Mouse (Mus musculus) heart, adult 2 months (tissue): Measurements from ENCODE around the gene Ermap. TPM values are rescaled to one million over a fixed set of nuclear protein-coding genes. Genes with fewer than 3 reads are reported as not detected.
A peak's percentile ranks its signal among the peaks of the same experiment; 100 is the strongest.

Source experiments
- DNase-seq, 2 experiments: peaks; one replicate each; pipeline ENCODE4 v3.0.0; 2021
- H3K27ac ChIP-seq: fragments of 200-600 bp; 2 replicates; pipeline ENCODE4 v1.8.1; 2022
- H3K27me3 ChIP-seq: fragments of 200-500 bp; 2 replicates; pipeline ENCODE4 v1.6.1; 2012; ENCODE audit warnings: mild to moderate bottlenecking, low read length, inconsistent platforms, mixed read lengths; ENCODE audit not compliant: control insufficient read depth, insufficient read depth
- H3K36me3 ChIP-seq: fragments of 200-500 bp; 2 replicates; pipeline ENCODE4 v1.6.1; 2012; ENCODE audit warnings: low read length, inconsistent platforms; ENCODE audit not compliant: control insufficient read depth, insufficient read depth
- H3K4me1 ChIP-seq: fragments of 200-500 bp; 2 replicates; pipeline ENCODE4 v1.6.1; 2011; ENCODE audit warnings: low read length; ENCODE audit not compliant: control insufficient read depth, insufficient read depth
- H3K4me3 ChIP-seq: fragments of 200-600 bp; 2 replicates; pipeline ENCODE4 v1.8.1; 2022
- H3K79me2 ChIP-seq: fragments of 200-500 bp; replicated peaks from 2 replicates; pipeline ENCODE4 v1.6.1; 2012; ENCODE audit warnings: mild to moderate bottlenecking, inconsistent platforms, low read length, moderate library complexity, mixed read lengths; ENCODE audit not compliant: control insufficient read depth, insufficient read depth
- H3K9ac ChIP-seq: fragments of 200-500 bp; 2 replicates; pipeline ENCODE4 v1.6.1; 2012; ENCODE audit warnings: low read depth, mild to moderate bottlenecking, control low read depth, inconsistent platforms, low read length, mixed read lengths
- CTCF ChIP-seq: fragments of 200-600 bp; IDR thresholded peaks from 2 replicates; pipeline ENCODE4 v1.8.1; 2022; ENCODE audit warnings: antibody characterized with exemption, mild to moderate bottlenecking, moderate library complexity
- EP300 ChIP-seq: fragments of 200-500 bp; IDR thresholded peaks from 2 replicates; pipeline ENCODE4 v1.6.1; 2011; ENCODE audit warnings: low read depth, low read length, control low read depth; ENCODE audit not compliant: insufficient read depth
- POLR2A ChIP-seq: fragments of 200-500 bp; IDR thresholded peaks from 2 replicates; pipeline ENCODE4 v1.6.1; 2011; ENCODE audit warnings: mild to moderate bottlenecking, low read depth, low read length, control low read depth; ENCODE audit not compliant: insufficient read depth
- WGBS: fragments of 180-500 bp; shearing (Covaris S2); methylation state at CpG from one replicate; pipeline ENCODE4 v1.1.7; 2018; 5-methylcytosine and 5-hydroxymethylcytosine counted together
- intact Hi-C: fragments of 180-260 bp; cut with DNase I; formaldehyde crosslinking; loops from one replicate; pipeline ENCODE4 v1.15.1; 2025
- polyA plus RNA-seq: library from polyadenylated mRNA; depleted of rRNA; stranded (reverse); fragments of >200 nt; gene quantifications from 2 replicates; pipeline ENCODE4 v1.2.3, GENCODE M21; 2012
- total RNA-seq, 2 experiments: library from RNA; stranded (reverse); gene quantifications; 2 replicates each; pipeline ENCODE4 v1.2.3; 2021

The Ermap gene
- total and polyA plus RNA-seq, 3 experiments, result 0.09 to 0.10 TPM; not detected in 1

GRCm38 (mm10) chr4:119232410-119233255 lies 42.8 kb upstream of the Ermap start, which contains the start of the genes AU022252 and P3h1:
TSS of gene AU022252 (minus strand) at chr4:119232712.
TSS of gene P3h1 (plus strand) at chr4:119232915.
- TF ChIP-seq EP300, result 0 out of 2 replicates have a peak, but pooled peaks have one; percentile 40
- peak; percentile 93 for TF ChIP-seq POLR2A
- no peak for TF ChIP-seq CTCF
- H3K4me3 ChIP-seq, result peak within 1 kb of the TSS; percentile 98
- no peaks in the 10 kb centered on the region for H3K36me3 ChIP-seq
- under 1% methylated on average over 65 of the region's 71 CpGs for WGBS
- peak within 1 kb of the TSS; percentile 77 for H3K27ac ChIP-seq
- peak; percentile 98 to 99 for DNase-seq
- intact Hi-C loops, result no loop called here
- H3K79me2 ChIP-seq, result peaks cover 1% of the 10 kb centered on the region; the same call in 1 of the 2 replicates
- H3K4me1 ChIP-seq, result peaks cover 1% of the 10 kb centered on the region; the same call in 1 of the 2 replicates
- H3K9ac ChIP-seq, result peak within 1 kb of the TSS; percentile 95
- no peaks in the 10 kb centered on the region for H3K27me3 ChIP-seq

- no peak overlapping the region for H3K9ac ChIP-seq
- no peak overlapping the region for H3K27ac ChIP-seq
- intact Hi-C loops, result no loop called here
- H3K27me3 ChIP-seq, result no peaks in the 10 kb centered on the region
- TF ChIP-seq EP300 (no peak), POLR2A (no peak), CTCF (no peak)
- no peaks in the 10 kb centered on the region for H3K4me1 ChIP-seq
- no peak overlapping the region for H3K4me3 ChIP-seq
- H3K36me3 ChIP-seq, result no peaks in the 10 kb centered on the region
- no peak for DNase-seq
- 91% methylated on average over 11 of the region's 11 CpGs for WGBS
- H3K79me2 ChIP-seq, result no peaks in the 10 kb centered on the region
Measured at GRCm38 (mm10) chr4:119226751-119227150, 36.9 kb upstream of the Ermap start.

GRCm38 (mm10) chr4:119225719-119226118 lies 35.9 kb upstream of the Ermap start:
- Histone ChIP-seq H3K4me3 (no peak overlapping the region), H3K4me1 (no peaks in the 10 kb centered on the region), H3K9ac (no peak overlapping the region), H3K36me3 (no peaks in the 10 kb centered on the region), H3K79me2 (no peaks in the 10 kb centered on the region), H3K27me3 (no peaks in the 10 kb centered on the region), H3K27ac (no peak overlapping the region)
- no peak for DNase-seq
- TF ChIP-seq CTCF (no peak), EP300 (no peak), POLR2A (no peak)
- WGBS, result 91% methylated on average over 9 of the region's 9 CpGs
- intact Hi-C loops, result no loop called here

GRCm38 (mm10) chr4:119224534-119224933 lies 34.7 kb upstream of the Ermap start:
- Histone ChIP-seq H3K27me3 (no peaks in the 10 kb centered on the region), H3K4me3 (no peak overlapping the region), H3K36me3 (no peaks in the 10 kb centered on the region), H3K4me1 (no peaks in the 10 kb centered on the region), H3K79me2 (no peaks in the 10 kb centered on the region), H3K27ac (no peak overlapping the region), H3K9ac (no peak overlapping the region)
- DNase-seq, result no peak
- TF ChIP-seq POLR2A, result no peak
- TF ChIP-seq CTCF, result no peak
- TF ChIP-seq EP300, result no peak
- WGBS, result 92% methylated on average over 3 of the region's 3 CpGs
- intact Hi-C loops, result no loop called here

DNA sequence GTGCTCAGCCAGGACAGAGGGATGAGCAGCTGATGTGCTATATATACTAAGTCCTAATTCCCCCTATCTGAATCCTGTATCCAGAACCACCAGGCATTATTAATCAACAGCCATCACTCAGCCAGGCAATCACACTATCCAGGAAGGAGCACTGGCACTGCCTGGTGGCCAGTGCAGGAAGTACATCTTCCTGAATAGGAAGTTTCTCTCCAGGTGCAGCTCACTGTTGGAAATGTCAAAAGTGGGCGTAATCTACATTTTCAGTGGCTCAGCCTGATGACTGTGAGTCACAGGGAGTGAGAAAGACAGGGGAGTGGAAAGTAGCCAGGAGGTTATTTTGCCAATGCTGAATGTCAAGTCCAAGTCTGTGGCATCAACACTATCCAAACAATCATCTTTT lies 33.9 kb upstream of the Ermap start:
- no peaks in the 10 kb centered on the region for H3K27me3 ChIP-seq
- no peak overlapping the region for H3K4me3 ChIP-seq
- no peaks in the 10 kb centered on the region for H3K36me3 ChIP-seq
- 96% methylated on average over 1 of the region's 1 CpGs for WGBS
- intact Hi-C loops, result no loop called here
- DNase-seq, result no peak
- H3K4me1 ChIP-seq, result no peaks in the 10 kb centered on the region
- peak; percentile 74 for TF ChIP-seq CTCF
- no peak for TF ChIP-seq POLR2A
- H3K9ac ChIP-seq, result no peak overlapping the region
- no peak overlapping the region for H3K27ac ChIP-seq
- H3K79me2 ChIP-seq, result no peaks in the 10 kb centered on the region

- H3K36me3 ChIP-seq, result no peaks in the 10 kb centered on the region
- no peaks in the 10 kb centered on the region for H3K79me2 ChIP-seq
- H3K27ac ChIP-seq, result no peak within 1 kb of the TSS
- TF ChIP-seq CTCF (no peak), POLR2A (no peak), EP300 (no peak)
- H3K4me1 ChIP-seq, result no peaks in the 10 kb centered on the region
- 24% methylated on average over 11 of the region's 11 CpGs for WGBS
- intact Hi-C loops, result no loop called here
- H3K9ac ChIP-seq, result no peak within 1 kb of the TSS
- no peak for DNase-seq
- no peak within 1 kb of the TSS for H3K4me3 ChIP-seq
- no peaks in the 10 kb centered on the region for H3K27me3 ChIP-seq
Measured at GRCm38 (mm10) chr4:119218169-119218568, 28.4 kb upstream of the Ermap start, which contains the start of gene Tmem269. TSS of gene Tmem269 (minus strand) at chr4:119218217.
